Mouse (Mus musculus) skeletal muscle tissue, adult 2 months (tissue): ENCODE data around the gene Rab11fip3.

Source experiments
- DNase-seq: peaks from one replicate; pipeline ENCODE4 v3.0.0-alpha.2; 2012; ENCODE audit warnings: low read depth, low spot score

Gene Rab11fip3

GRCm38 (mm10) chr17:25992274-25992673 is 77.1 kb downstream of the Rab11fip3 start:
- no peak for DNase-seq

- no peak for DNase-seq
Measured at GRCm38 (mm10) chr17:25990331-25990730, 79.0 kb downstream of the Rab11fip3 start.

- peak; percentile 89 for DNase-seq
Measured at GRCm38 (mm10) chr17:25985306-25986294, 83.8 kb downstream of the Rab11fip3 start, which contains the start of gene Capn15. Capn15 (minus strand) TSS chr17:25985796.

- DNase-seq = no peak
Measured at GRCm38 (mm10) chr17:25984556-25985305, 84.6 kb downstream of the Rab11fip3 start.

- no peak for DNase-seq
Measured at GRCm38 (mm10) chr17:25984066-25984465, 85.3 kb downstream of the Rab11fip3 start.

- no peak for DNase-seq
Measured at GRCm38 (mm10) chr17:25982913-25983312, 86.4 kb downstream of the Rab11fip3 start.

GRCm38 (mm10) chr17:25980854-25981253 is 88.5 kb downstream of the Rab11fip3 start:
- DNase-seq = peak; percentile 39

GRCm38 (mm10) chr17:25979829-25980738 is 89.3 kb downstream of the Rab11fip3 start:
- no peak for DNase-seq

- DNase-seq = no peak
Measured at GRCm38 (mm10) chr17:25970954-25971707, 98.2 kb downstream of the Rab11fip3 start.

GRCm38 (mm10) chr17:25970448-25970847 is 98.9 kb downstream of the Rab11fip3 start:
- DNase-seq = no peak

GRCm38 (mm10) chr17:25968176-25968575 is 101.2 kb downstream of the Rab11fip3 start:
- no peak for DNase-seq

- DNase-seq = no peak
Measured at GRCm38 (mm10) chr17:25967652-25968051, 101.7 kb downstream of the Rab11fip3 start.

- no peak for DNase-seq
Measured at GRCm38 (mm10) chr17:25964271-25964670, 105.1 kb downstream of the Rab11fip3 start.

GRCm38 (mm10) chr17:25962413-25962905 is 106.9 kb downstream of the Rab11fip3 start:
- DNase-seq = no peak

GRCm38 (mm10) chr17:25961566-25961965 is 107.8 kb downstream of the Rab11fip3 start:
- DNase-seq = no peak

GRCm38 (mm10) chr17:25959630-25960467 is 109.5 kb downstream of the Rab11fip3 start:
- DNase-seq = no peak

GRCm38 (mm10) chr17:25958771-25959494 is 110.4 kb downstream of the Rab11fip3 start:
- DNase-seq = no peak

GRCm38 (mm10) chr17:25957586-25958051 is 111.7 kb downstream of the Rab11fip3 start:
- DNase-seq = no peak

GRCm38 (mm10) chr17:25956631-25957030 is 112.7 kb downstream of the Rab11fip3 start:
- DNase-seq = no peak
